Mouse (Mus musculus): ENCODE data around the gene Bcs1l. TPM values are rescaled to one million over a fixed set of nuclear protein-coding genes. Genes with fewer than 3 reads are reported as not detected.

The Bcs1l gene
- polyA plus RNA-seq (2012; rRNA removed): 9.0 and 10.6 TPM in 2 replicates

DNA sequence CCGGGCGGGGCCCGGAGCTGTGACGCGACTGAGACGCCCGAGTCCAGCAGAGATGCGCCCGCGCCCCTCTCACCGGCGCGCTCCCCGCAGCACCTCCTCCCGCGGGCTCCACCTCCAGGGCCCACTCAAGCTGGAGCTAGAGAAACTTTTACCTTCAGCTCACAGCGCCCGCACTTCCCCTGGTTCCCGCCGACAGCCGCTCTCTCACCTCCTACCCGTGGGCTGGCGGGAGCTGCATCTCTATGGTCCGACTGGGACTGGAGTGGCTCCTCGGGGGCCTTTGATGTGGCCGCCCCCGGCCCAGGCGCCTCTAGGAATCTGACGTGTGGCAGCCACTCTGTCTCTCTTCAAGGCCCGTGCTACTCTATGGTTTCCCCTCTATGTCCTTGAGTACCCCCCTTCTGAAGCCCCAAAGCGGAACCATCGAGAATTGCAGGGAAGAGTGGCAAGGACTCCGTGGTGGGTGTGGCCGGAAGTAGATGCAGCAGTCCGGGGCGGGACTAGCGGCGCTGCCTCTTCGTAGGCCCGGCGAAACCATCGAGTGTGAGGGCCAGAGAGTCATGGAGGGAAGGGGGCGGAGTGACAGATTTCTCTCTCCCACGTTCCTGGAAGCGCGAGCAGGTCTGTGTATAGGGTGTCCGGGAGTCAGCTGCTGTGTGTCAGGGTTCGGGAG lies at the start of gene Bcs1l, which contains the start of gene Zfp142:
Gene Bcs1l (plus strand): TSS at position 517 of the 673 bp plus-strand sequence.
Gene Zfp142 (minus strand): TSS at position 474 of the 673 bp plus-strand sequence.

DNA sequence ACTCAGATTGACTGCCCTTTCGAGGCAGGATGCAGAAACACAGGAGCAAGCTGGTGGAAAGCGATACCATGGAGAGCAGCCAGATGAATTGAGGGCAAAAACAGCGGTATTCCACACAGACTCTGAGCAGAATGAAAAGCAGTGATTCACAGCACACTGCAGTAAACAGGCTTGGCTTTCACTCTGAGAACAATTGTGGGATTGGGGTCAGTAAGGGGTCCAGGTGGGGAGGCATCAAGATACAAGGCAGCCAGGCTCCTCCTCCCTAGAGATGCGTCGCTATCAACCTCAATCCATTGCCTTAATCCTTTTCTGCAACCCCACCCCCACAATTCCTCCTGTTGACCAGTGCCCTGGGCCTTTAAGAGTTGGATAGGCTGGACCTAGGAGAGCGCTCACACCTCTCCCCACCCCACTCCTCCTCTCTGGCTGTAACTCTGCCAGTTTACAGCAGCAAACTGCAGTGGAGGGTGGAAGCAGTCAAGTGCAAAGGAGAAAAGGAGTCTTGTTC lies 45.6 kb upstream of the Bcs1l start, which contains the start of gene Plcd4:
Gene Plcd4 (plus strand): TSS at position 438 of the 511 bp plus-strand sequence.

DNA sequence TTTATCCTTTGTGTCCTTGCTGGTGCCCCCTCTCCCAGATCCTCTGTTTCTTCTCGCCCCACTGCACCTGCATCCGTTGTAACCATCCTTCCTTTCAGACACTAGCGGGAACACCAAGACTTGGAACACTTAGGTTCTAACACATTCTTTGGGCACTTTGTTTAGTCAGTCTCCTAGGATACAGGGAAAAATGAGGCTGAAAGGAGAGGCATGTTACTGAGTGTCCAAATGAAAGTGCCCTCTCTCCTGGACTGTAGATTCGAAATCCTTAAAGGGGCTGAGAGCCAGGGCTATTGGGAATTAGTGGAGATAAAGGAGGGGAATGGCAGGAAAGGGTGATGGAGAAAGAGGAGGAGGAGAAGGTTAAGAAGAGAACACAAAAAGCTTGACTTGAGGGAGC lies 43.9 kb upstream of the Bcs1l start, which contains the start of gene Usp37:
Gene Usp37 (minus strand): TSS at position 101 of the 400 bp plus-strand sequence.

DNA sequence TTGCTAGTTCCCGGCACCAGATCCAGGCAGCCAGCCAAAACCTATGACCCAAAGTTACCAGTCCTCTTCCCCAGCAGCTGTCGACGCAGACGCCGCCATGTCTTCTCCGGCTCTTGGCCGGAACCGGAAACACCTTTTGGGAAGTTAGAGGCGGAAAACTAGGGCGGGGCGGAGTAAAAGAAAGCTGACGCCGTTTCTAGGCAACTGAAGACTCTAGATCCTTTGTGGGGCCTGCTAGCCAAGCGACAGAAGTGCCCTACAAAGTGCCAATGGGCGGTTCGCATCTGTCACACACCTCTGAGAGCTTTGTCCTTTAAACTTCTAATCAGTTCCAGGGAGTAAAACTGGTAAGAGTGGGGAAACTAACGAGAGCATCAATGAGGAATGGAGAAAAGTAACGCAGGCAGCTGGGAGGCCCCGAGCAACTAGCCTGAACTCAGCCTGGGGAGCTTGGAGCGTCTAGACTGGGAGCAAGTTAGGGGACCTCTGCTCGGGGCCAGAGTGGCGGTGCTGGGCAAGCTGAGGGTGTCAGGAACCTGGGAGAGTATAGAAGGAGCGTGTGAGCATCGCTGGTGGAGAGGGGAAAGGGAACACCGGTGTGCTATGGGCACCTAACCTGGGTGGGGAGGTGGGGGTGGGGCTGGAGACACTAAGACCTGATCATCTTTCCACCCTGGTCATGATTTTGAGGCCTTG lies 13.3 kb downstream of the Bcs1l start, which contains the start of the genes Rnf25 and Stk36:
Gene Rnf25 (minus strand): TSS at position 131 of the 696 bp plus-strand sequence.
Gene Stk36 (plus strand): TSS at position 179 of the 696 bp plus-strand sequence.

Other genes starting within 250 kb of the Bcs1l start
- 0.06 and 0.11 TPM in 2 replicates for gene Catip, start 226.2 kb upstream of the Bcs1l start, polyA plus RNA-seq (2012; rRNA removed)
- 8.0 and 13.7 TPM in 2 replicates for gene Slc11a1, start 213.1 kb upstream of the Bcs1l start, polyA plus RNA-seq (2012; rRNA removed)
- gene Ctdsp1, start 196.8 kb upstream of the Bcs1l start, polyA plus RNA-seq (2012; rRNA removed): 32.1 and 35.4 TPM in 2 replicates
- 0.34 and 0.36 TPM in 2 replicates for gene Vil1, start 178.9 kb upstream of the Bcs1l start, polyA plus RNA-seq (2012; rRNA removed)
- 23.4 and 28.6 TPM in 2 replicates for gene Cnot9, start 82.2 kb upstream of the Bcs1l start, polyA plus RNA-seq (2012; rRNA removed)
- gene Plcd4, start 45.4 kb upstream of the Bcs1l start, polyA plus RNA-seq (2012; rRNA removed): 0.01 TPM in 2 replicates
- 4.5 and 5.5 TPM in 2 replicates for gene Usp37, start 44.0 kb upstream of the Bcs1l start, polyA plus RNA-seq (2012; rRNA removed)
- 2.6 and 3.3 TPM in 2 replicates for gene Zfp142, start within 50 bp of the Bcs1l start, polyA plus RNA-seq (2012; rRNA removed)
- gene Rnf25, start 13.1 kb downstream of the Bcs1l start, polyA plus RNA-seq (2012; rRNA removed): 20.9 and 23.6 TPM in 2 replicates
- gene Stk36, start 13.2 kb downstream of the Bcs1l start, polyA plus RNA-seq (2012; rRNA removed): 0.18 and 0.20 TPM in 2 replicates
- 6.6 and 8.4 TPM in 2 replicates for gene Ttll4, start 73.5 kb downstream of the Bcs1l start, polyA plus RNA-seq (2012; rRNA removed)
- 2.4 and 3.7 TPM in 2 replicates for gene Cyp27a1, start 125.3 kb downstream of the Bcs1l start, polyA plus RNA-seq (2012; rRNA removed)
- 0.01 and 0.08 TPM in 2 replicates for gene Prkag3, start 160.9 kb downstream of the Bcs1l start, polyA plus RNA-seq (2012; rRNA removed)
- 0.07 and 0.24 TPM in 2 replicates for gene Wnt6, start 183.6 kb downstream of the Bcs1l start, polyA plus RNA-seq (2012; rRNA removed)
- 0.06 TPM in 1 of 2 replicates, not detected in the other for gene Wnt10a, start 203.2 kb downstream of the Bcs1l start, polyA plus RNA-seq (2012; rRNA removed)

Data from liver, embryonic 14 days (tissue).